Mouse (Mus musculus) limb, embryonic 11.5 days (tissue): ENCODE results near the gene Perm1. TPM values are rescaled to one million over a fixed set of nuclear protein-coding genes. Genes with fewer than 3 reads are reported as not detected.

Experiments
- ATAC-seq: fragments of 200-750 bp; cut with Nextera tagmentation; 2 replicates; pipeline ENCODE4 v1.8.0; 2017; ENCODE audit warnings: low read depth; ENCODE audit not compliant: insufficient number of reproducible peaks, low FRiP score, low TSS enrichment
- DNase-seq: peaks from one replicate; pipeline ENCODE4 v3.0.0-alpha.2; 2015; ENCODE audit warnings: low spot score
- H3K27ac ChIP-seq: fragments of 300-500 bp; sonication (generic); replicated peaks from 2 replicates; pipeline ENCODE4 v1.5.1; 2014; ENCODE audit warnings: low read depth, mild to moderate bottlenecking, low read length
- H3K27me3 ChIP-seq: fragments of 300-500 bp; sonication (generic); 2 replicates; pipeline ENCODE4 v1.6.1; 2014; ENCODE audit warnings: mild to moderate bottlenecking, low read length, mixed read lengths; ENCODE audit not compliant: control insufficient read depth, insufficient read depth
- H3K36me3 ChIP-seq: fragments of 300-500 bp; sonication (generic); 2 replicates; pipeline ENCODE4 v1.6.1; 2014; ENCODE audit warnings: mild to moderate bottlenecking, low read length, moderate library complexity, mixed read lengths; ENCODE audit not compliant: control insufficient read depth, insufficient read depth
- H3K4me1 ChIP-seq: fragments of 300-500 bp; sonication (generic); 2 replicates; pipeline ENCODE4 v1.6.1; 2014; ENCODE audit warnings: low read length, mixed read lengths; ENCODE audit not compliant: control insufficient read depth, insufficient read depth
- H3K4me2 ChIP-seq: fragments of 300-500 bp; sonication (generic); 2 replicates; pipeline ENCODE4 v1.6.1; 2014; ENCODE audit warnings: low read depth, mild to moderate bottlenecking, moderate library complexity; ENCODE audit not compliant: severe bottlenecking
- H3K4me3 ChIP-seq: fragments of 300-500 bp; sonication (generic); 2 replicates; pipeline ENCODE4 v1.5.1; 2014; ENCODE audit warnings: low read depth, low read length
- H3K9ac ChIP-seq: fragments of 300-500 bp; sonication (generic); 2 replicates; pipeline ENCODE4 v1.6.1; 2014; ENCODE audit warnings: mild to moderate bottlenecking, low read length
- H3K9me3 ChIP-seq: fragments of 300-500 bp; sonication (generic); 2 replicates; pipeline ENCODE4 v1.6.1; 2016; ENCODE audit warnings: low read length; ENCODE audit not compliant: control insufficient read depth
- WGBS: fragments of 180-500 bp; shearing (Covaris S2); extraction: QIAGEN DNeasy Blood & Tissue Kit; methylation state at CpG from one replicate; pipeline ENCODE4 v1.1.7; 2014; 5-methylcytosine and 5-hydroxymethylcytosine counted together
- polyA plus RNA-seq: library from polyadenylated mRNA; unstranded; fragments of >200 nt; fragmentation: Nextera tagmentation; extraction: Ambion mirVana; gene quantifications from 2 replicates; pipeline ENCODE4 v1.2.1, GENCODE M21; 2014

The Perm1 gene
- 0.26 and 0.35 TPM in 2 replicates for polyA plus RNA-seq

DNA sequence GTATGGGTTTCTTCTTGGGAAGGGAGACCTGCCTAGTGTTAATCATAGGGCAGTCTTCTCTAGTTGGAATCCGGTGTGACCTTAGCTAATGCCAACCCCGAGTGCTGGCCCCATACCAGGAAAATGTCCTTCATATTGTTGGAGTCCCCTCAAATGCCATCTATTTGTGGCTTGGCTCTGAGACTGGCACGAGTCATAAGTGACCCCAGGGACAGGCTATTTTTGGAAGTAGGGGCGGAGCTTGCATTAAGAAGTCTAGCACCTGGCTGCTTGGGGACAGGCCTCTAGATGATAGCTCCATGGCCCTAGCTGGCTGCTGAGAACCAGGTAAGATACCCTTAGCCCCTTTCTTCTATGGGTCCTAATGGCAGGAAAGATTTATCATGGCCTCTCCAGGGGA lies at the start of gene Perm1:
Gene Perm1, plus strand, starts transcription at position 220 of the 400 bp plus-strand sequence.
- Histone ChIP-seq H3K27me3 (no peaks in the 10 kb centered on the region), H3K4me1 (no peaks in the 10 kb centered on the region), H3K9ac (no peak within 1 kb of the TSS), H3K4me2 (no peak within 1 kb of the TSS), H3K36me3 (no peaks in the 10 kb centered on the region), H3K4me3 (no peak within 1 kb of the TSS), H3K9me3 (no peaks in the 10 kb centered on the region), H3K27ac (no peak within 1 kb of the TSS)
- no peak for ATAC-seq
- DNase-seq = no peak
- 75% methylated on average over 4 of the region's 4 CpGs for WGBS

DNA sequence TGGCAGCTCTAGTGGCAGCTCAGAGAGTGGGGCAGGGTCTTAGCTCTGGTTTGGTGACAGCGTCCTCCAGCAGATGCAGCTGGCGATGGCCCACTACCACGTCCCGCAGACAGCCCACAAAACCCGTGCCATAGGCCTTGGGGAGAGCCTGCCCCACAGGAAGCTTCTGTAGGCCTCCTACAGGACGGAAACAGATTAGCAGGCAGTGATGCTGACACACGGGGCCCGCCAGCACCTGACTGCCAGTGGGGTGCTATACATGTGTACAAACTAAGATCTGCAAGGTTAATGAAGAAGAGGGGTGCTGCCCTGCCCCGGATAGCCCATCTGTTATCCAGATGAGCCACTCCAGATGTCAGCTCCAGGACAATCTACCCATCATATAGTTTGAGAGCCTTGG lies 49.2 kb upstream of the Perm1 start:
- 91% methylated on average over 9 of the region's 9 CpGs for WGBS
- no peak overlapping the region for H3K4me2 ChIP-seq
- H3K9ac ChIP-seq = no peak overlapping the region
- ATAC-seq (no peak), DNase-seq (no peak)
- no peaks in the 10 kb centered on the region for H3K4me1 ChIP-seq
- H3K27ac ChIP-seq = no peak overlapping the region
- no peaks in the 10 kb centered on the region for H3K27me3 ChIP-seq
- peaks cover 44% of the 10 kb centered on the region for H3K36me3 ChIP-seq
- H3K4me3 ChIP-seq = no peak overlapping the region
- H3K9me3 ChIP-seq = no peaks in the 10 kb centered on the region

DNA sequence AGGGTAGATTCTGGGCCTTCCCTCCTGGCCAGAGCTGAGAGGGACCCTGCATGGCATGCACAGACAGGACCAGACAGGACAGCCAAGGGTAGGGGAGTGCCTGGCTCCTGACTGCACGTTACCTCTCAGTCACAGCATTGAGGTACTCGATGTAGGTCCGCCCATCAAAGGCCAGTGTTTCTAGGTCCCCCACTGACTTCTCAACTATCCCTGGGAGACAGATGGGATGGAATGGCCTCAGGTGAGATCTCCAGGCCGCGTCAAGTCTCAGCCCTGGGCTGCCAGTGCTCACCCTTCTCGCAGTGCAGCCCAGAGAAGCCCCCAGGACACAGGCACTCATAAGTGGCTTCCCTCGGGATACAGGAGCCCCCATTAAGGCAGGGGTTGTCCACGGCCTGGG lies 47.1 kb upstream of the Perm1 start:
- Histone ChIP-seq H3K27ac (no peak overlapping the region), H3K36me3 (peaks cover 59% of the 10 kb centered on the region), H3K4me1 (no peaks in the 10 kb centered on the region), H3K4me2 (no peak overlapping the region), H3K9ac (no peak overlapping the region), H3K4me3 (no peak overlapping the region), H3K9me3 (no peaks in the 10 kb centered on the region), H3K27me3 (no peaks in the 10 kb centered on the region)
- ATAC-seq = no peak
- 86% methylated on average over 8 of the region's 8 CpGs for WGBS
- no peak for DNase-seq

DNA sequence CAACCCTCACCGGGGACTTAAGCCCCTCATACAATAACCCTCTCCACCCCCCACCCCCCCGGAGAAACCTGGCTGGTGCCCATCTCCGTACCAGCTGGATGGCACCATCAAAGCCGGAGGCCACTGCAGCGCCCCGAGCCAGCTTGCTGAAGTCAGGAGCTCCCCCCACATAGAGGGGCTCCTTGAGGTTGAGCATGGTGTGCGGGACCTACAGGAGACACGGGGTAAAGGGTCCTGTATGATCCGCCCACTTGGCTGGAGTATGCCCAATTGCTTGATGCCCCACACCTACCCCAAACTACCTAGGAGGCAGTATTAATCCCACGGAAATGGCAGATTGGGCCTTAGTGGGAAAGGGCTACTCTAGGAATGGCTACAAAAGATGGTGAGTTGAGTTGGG lies 46.5 kb upstream of the Perm1 start:
- Histone ChIP-seq H3K27me3 (no peaks in the 10 kb centered on the region), H3K4me2 (no peak overlapping the region), H3K9me3 (no peaks in the 10 kb centered on the region), H3K4me1 (no peaks in the 10 kb centered on the region), H3K9ac (no peak overlapping the region), H3K4me3 (no peak overlapping the region), H3K36me3 (peaks cover 58% of the 10 kb centered on the region), H3K27ac (no peak overlapping the region)
- DNase-seq (no peak), ATAC-seq (no peak)
- WGBS = 96% methylated on average over 10 of the region's 10 CpGs

DNA sequence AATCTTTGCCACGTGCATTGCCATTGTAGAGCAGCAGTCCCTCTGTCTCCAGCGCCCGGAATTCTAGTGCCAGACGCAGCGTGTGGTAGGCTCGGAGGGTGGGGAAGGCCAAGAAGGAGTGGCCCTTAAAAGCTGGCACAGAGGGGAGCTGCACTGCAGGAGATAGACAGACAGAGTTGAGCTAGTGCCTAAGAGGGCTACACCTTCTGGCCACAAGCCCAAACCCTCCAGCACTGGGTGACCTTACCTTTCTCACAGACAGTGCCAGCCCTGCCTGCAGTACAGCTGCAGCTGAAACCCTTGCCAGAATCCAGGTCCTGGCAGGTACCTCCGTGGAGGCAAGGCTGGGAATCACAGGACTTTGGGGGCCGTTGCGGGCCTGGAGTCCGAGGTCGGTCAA lies 43.8 kb upstream of the Perm1 start:
- no peak for ATAC-seq
- WGBS = 94% methylated on average over 11 of the region's 11 CpGs
- no peak for DNase-seq
- Histone ChIP-seq H3K4me2 (no peak overlapping the region), H3K27me3 (no peaks in the 10 kb centered on the region), H3K27ac (no peak overlapping the region), H3K4me3 (no peak overlapping the region), H3K9me3 (no peaks in the 10 kb centered on the region), H3K36me3 (peaks cover 55% of the 10 kb centered on the region), H3K4me1 (no peaks in the 10 kb centered on the region), H3K9ac (no peak overlapping the region)

DNA sequence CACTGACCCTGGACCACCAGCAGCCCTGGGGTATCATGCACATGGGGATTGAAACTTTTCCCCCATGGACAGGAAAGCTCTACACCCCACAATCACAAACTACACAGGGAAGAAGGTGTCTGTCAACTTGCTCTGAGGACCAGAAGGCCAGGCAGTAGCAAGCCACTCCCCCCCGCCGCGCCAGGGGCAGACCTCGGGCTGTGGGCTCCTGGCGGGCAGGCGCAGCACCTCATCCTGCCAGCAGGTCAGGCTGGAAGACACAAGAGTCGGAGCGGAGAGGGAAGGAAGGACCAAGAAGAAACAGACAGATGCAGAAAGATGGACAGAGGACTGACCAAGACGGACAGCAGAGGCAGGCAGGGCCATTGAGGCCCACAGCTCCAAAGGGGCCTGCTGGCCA lies 38.0 kb upstream of the Perm1 start:
- H3K4me1 ChIP-seq = no peaks in the 10 kb centered on the region
- H3K9ac ChIP-seq = no peak overlapping the region
- DNase-seq (no peak), ATAC-seq (no peak)
- H3K27ac ChIP-seq = no peak overlapping the region
- H3K9me3 ChIP-seq = no peaks in the 10 kb centered on the region
- WGBS = 93% methylated on average over 9 of the region's 9 CpGs
- no peak overlapping the region for H3K4me3 ChIP-seq
- H3K27me3 ChIP-seq = no peaks in the 10 kb centered on the region
- peaks cover 23% of the 10 kb centered on the region for H3K36me3 ChIP-seq
- no peak overlapping the region for H3K4me2 ChIP-seq

DNA sequence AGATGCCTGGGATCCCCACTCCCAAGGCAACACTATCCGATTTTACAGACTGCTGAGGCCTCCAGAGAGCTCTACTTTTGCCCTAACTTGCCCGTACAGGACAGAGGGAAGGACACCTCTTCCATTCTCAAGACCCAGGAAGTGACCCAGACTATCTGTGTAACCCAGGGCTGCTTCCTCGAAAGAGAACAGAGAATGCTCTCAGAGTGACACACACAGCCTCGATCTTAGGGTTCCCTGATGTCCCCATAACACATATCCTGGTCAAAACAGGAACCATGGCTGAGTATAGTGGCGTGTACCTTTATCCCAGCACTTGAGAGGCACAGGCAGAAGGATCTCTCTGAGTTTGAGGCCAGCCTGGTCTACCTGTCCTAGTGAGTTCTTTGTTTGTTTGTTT lies 31.9 kb upstream of the Perm1 start:
- Histone ChIP-seq H3K4me2 (no peak overlapping the region), H3K4me1 (peaks cover 23% of the 10 kb centered on the region), H3K9ac (no peak overlapping the region), H3K27ac (no peak overlapping the region), H3K27me3 (no peaks in the 10 kb centered on the region), H3K4me3 (no peak overlapping the region), H3K36me3 (peaks cover 4% of the 10 kb centered on the region; the same call in 1 of the 2 replicates), H3K9me3 (no peaks in the 10 kb centered on the region)
- no peak for ATAC-seq
- DNase-seq = no peak
- 89% methylated on average over 5 of the region's 5 CpGs for WGBS

DNA sequence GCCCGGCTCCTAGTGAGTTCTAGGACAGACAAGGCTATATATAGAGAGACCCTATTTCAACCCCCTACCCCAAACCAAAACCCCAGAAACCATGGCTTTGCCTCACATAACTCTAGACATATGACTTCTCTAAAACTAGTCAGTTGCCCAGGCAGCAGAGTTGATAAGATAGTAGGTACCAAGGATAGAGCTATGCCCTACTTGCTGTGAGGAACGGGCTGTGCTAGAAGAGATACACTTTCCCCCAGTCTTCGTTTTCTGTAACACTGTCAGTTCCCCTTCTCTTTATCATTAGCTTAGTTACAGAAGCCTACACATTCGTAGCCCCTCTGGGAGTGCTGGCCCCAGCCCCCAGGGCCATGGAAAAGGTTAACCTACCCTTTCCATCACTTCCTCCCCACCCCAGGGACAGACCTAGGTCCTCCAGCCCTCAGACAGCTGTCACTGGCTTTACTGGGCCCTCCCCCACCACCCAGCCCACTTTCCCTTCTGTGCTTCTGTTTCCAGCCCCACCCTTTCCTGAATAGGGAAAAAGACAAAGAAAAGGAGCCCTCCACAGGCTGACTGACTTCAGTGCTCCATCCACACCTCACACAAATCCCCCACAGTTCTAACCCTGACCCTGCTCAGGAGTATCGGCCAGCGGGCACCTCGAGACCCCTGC lies 31.2 kb upstream of the Perm1 start:
- DNase-seq (no peak), ATAC-seq (no peak)
- H3K27ac ChIP-seq = no peak overlapping the region
- no peak overlapping the region for H3K9ac ChIP-seq
- WGBS = 93% methylated on average over 7 of the region's 7 CpGs
- H3K27me3 ChIP-seq = no peaks in the 10 kb centered on the region
- H3K4me2 ChIP-seq = no peak overlapping the region
- H3K9me3 ChIP-seq = no peaks in the 10 kb centered on the region
- H3K4me3 ChIP-seq = no peak overlapping the region
- 0 out of 2 replicates have a peak, but pooled peaks cover 1% of the 10 kb centered on the region for H3K36me3 ChIP-seq
- peaks cover 29% of the 10 kb centered on the region for H3K4me1 ChIP-seq

DNA sequence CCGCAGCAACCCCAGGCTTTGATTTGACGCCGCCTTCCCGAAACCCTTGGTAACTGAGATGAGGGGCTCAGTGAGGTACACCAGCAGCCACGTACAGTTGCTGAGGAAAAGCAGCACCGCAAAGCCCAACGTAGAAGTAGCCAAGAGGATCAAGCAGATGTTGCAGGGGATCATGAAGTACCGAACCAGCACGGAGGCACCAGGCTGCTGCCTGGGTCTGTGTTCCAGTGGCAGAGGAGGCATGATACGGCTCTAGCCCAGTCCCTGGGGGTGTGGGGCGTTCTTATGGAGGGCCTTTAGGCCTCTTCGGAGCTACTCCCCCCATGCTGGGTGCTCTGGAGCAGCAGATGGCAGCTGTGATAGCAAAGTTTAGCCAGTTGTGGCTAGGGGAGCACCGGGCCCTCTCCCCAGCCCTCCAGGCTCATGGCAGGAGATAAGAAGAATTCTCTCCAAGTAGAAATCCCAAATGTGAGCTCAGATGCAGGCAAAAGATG lies 30.2 kb upstream of the Perm1 start:
- peaks cover 34% of the 10 kb centered on the region for H3K4me1 ChIP-seq
- 83% methylated on average over 13 of the region's 13 CpGs for WGBS
- H3K9me3 ChIP-seq = no peaks in the 10 kb centered on the region
- peak overlapping the region; percentile 72 for H3K9ac ChIP-seq
- H3K27ac ChIP-seq = no peak overlapping the region
- H3K4me2 ChIP-seq = peak overlapping the region; percentile 50
- no peaks in the 10 kb centered on the region for H3K27me3 ChIP-seq
- H3K4me3 ChIP-seq = peak overlapping the region; percentile 24; the same call in 1 of the 2 replicates
- ATAC-seq (no peak), DNase-seq (no peak)
- peaks cover 2% of the 10 kb centered on the region for H3K36me3 ChIP-seq
